Mouse (Mus musculus): ENCODE measurements around the gene Cd79a.

GRCm38 (mm10) chr7:24918763-24919323 lies 21.7 kb downstream of the Cd79a start:
- TF ChIP-seq POLR2A (IDR thresholded peaks at IDR 0.05; ENCODE audit: low read depth, low read length), result no peak
- no peak for TF ChIP-seq CTCF (conservative IDR thresholded peaks at IDR 0.05; ENCODE audit: insufficient read depth, insufficient read length, low read depth, low read length)

Measured in kidney, adult 2 months (tissue).